Mouse (Mus musculus): Measurements from ENCODE around the gene Atmin.

DNA sequence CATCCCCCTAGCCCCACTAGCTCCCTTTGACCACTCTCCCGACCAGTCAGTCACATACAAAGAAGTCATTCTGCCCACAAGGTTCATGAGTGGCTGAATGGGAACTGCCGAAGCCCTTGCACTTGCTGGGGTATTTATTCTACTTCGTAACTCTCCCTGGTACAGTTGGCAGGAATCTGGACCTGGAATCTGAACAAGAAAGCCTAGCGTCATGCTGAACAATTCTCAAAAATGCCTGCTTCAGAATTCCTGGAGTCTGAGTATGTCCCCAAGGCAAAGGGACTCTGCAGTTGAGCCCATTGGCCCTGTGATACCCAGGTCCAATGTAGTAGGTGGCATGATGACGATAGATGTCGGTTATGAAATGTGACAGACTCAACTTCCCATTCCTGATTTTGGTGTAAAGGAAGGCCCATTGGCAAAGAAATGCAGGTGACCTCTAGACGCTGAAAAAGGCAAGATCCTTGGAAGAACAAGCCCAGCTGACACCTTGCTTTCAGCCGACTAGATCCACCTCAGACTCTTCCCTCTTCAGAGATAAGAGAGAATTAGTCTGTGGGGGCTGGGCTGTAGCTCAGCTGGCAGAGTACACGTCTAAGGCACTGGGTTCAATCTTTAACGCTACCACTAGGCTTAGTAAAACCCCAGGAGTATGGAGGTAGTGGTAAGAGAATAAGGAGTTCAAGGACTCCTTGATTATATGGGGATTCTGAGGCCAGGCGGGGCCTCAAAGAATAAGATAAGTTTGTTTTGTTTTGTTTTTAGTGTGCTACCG is 722 bp upstream of the Atmin start:
- TF ChIP-seq CTCF (IDR thresholded peaks at IDR 0.05) (no peak), EP300 (IDR thresholded peaks at IDR 0.05) (no peak)
